Mouse (Mus musculus): ENCODE data around the gene Cdkal1. TPM values are rescaled to one million over a fixed set of nuclear protein-coding genes. Genes with fewer than 3 reads are reported as not detected.

The Cdkal1 gene
- polyA plus RNA-seq, 1 experiment: 0.55 TPM

DNA sequence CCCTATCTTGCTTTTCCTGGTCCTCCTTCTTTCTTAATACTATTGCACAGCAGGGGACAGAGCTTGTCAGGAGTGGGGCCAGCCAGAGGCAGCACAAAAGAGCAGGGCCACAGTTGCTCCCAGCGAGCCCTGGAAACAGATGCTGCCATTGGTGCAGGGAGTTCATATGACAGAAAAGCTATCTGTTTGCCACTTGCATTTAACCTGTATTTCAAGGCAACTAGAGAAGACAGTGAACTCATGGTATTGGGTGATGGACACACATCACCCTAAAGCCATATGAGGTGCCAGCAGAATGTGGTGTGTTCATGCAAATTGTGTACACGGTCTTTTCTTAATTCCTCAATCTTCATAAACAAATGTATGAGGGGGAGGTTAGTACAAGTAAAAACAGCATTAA lies 439.5 kb downstream of the Cdkal1 start:
- Histone ChIP-seq H3K27ac (ENCODE audit: insufficient read depth, low read depth, low read length) (no peak overlapping the region), H3K27me3 (ENCODE audit: control insufficient read depth, insufficient read depth, low read length) (no peaks in the 10 kb centered on the region), H3K36me3 (ENCODE audit: control insufficient read depth, insufficient read depth, low read length) (no peaks in the 10 kb centered on the region), H3K4me3 (ENCODE audit: low read depth, low read length) (no peak overlapping the region), H3K4me1 (ENCODE audit: control insufficient read depth, insufficient read depth, insufficient read length, low read length) (0 out of 2 replicates have a peak, but pooled peaks cover 2% of the 10 kb centered on the region)
- TF ChIP-seq CTCF (IDR thresholded peaks at IDR 0.05; ENCODE audit: extremely low read depth, insufficient read length, insufficient replicate concordance, low read depth, low read length): no peak
- TF ChIP-seq POLR2A (IDR thresholded peaks at IDR 0.05; ENCODE audit: low read depth, low read length): no peak
- WGBS: 87% methylated on average over 2 of the region's 2 CpGs

DNA sequence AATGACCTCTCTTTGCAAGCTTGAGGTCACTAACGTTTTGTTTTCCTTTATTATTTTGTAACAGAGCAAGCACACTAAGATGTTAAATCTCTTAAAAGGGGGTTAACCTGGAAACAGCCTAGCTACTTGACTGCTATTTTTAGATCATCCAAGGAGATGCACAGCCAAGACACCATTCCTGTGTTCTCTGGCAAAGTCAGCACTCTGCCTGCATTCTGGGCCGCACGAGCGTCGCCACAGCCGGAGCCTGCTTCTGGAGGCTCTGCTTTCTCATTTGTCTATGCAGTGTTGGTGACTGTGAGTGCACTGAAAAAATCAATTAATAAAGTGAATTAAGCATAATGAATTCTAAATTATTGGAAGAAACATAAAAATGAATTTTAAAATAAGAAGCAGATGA lies 440.6 kb downstream of the Cdkal1 start:
- no peaks in the 10 kb centered on the region for H3K36me3 ChIP-seq (ENCODE audit: control insufficient read depth, insufficient read depth, low read length)
- 0 out of 2 replicates have a peak, but pooled peaks cover 2% of the 10 kb centered on the region for H3K4me1 ChIP-seq (ENCODE audit: control insufficient read depth, insufficient read depth, insufficient read length, low read length)
- H3K4me3 ChIP-seq (ENCODE audit: low read depth, low read length): no peak overlapping the region
- 88% methylated on average over 6 of the region's 6 CpGs for WGBS
- TF ChIP-seq POLR2A (IDR thresholded peaks at IDR 0.05; ENCODE audit: low read depth, low read length) (no peak), CTCF (IDR thresholded peaks at IDR 0.05; ENCODE audit: extremely low read depth, insufficient read length, insufficient replicate concordance, low read depth, low read length) (no peak)
- H3K27me3 ChIP-seq (ENCODE audit: control insufficient read depth, insufficient read depth, low read length): no peaks in the 10 kb centered on the region
- no peak overlapping the region for H3K27ac ChIP-seq (ENCODE audit: insufficient read depth, low read depth, low read length)

DNA sequence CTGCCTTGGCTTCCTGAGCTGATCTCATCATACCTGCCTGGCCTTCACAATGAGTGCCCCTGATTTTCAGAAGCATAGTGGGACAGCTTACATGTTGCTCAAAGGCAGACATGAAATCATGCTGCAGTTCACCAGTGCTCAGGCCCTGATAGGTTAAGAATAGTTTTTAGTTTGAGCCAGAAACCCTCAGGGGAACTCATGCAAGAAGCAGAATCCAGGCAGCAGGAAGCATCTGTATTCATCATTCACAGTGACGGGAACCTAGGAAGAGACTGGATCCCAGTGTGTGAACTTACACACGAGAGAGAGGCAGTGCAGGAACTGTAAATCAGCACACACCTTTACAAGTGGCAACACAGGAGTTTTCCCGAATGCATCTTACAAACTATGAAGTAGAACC lies 441.0 kb downstream of the Cdkal1 start:
- TF ChIP-seq CTCF (IDR thresholded peaks at IDR 0.05; ENCODE audit: extremely low read depth, insufficient read length, insufficient replicate concordance, low read depth, low read length) (no peak), POLR2A (IDR thresholded peaks at IDR 0.05; ENCODE audit: low read depth, low read length) (no peak)

DNA sequence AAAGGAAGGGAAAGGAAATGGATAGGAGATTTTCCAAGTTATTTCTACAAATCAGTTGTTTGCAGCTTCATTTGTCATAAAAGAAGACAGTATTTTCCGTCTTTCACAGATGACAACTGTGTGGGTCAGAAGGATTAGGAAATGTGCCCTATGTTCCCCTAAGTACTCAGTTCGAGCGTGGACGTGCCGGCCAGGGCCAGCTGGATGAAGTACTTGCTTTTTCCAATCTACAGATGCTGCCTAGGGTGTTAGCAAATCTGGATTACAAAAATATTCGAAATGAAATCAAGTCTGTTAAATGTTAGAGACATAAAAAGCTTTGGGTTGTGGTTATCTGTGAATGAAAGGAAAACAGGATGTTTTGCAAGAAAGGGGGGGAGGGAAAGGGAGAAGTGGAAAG lies 444.3 kb downstream of the Cdkal1 start:
- 89% methylated on average over 6 of the region's 6 CpGs for WGBS
- no peaks in the 10 kb centered on the region for H3K36me3 ChIP-seq (ENCODE audit: control insufficient read depth, insufficient read depth, low read length)
- TF ChIP-seq CTCF (IDR thresholded peaks at IDR 0.05; ENCODE audit: extremely low read depth, insufficient read length, insufficient replicate concordance, low read depth, low read length) (no peak), POLR2A (IDR thresholded peaks at IDR 0.05; ENCODE audit: low read depth, low read length) (no peak)
- H3K4me3 ChIP-seq (ENCODE audit: low read depth, low read length): no peak overlapping the region
- no peaks in the 10 kb centered on the region for H3K27me3 ChIP-seq (ENCODE audit: control insufficient read depth, insufficient read depth, low read length)
- H3K4me1 ChIP-seq (ENCODE audit: control insufficient read depth, insufficient read depth, insufficient read length, low read length): 0 out of 2 replicates have a peak, but pooled peaks cover 2% of the 10 kb centered on the region
- H3K27ac ChIP-seq (ENCODE audit: insufficient read depth, low read depth, low read length): no peak overlapping the region

More for the DNA sequence above, 441.0 kb downstream of the Cdkal1 start:
- H3K4me3 ChIP-seq (ENCODE audit: low read depth, low read length): no peak overlapping the region
- no peak overlapping the region for H3K27ac ChIP-seq (ENCODE audit: insufficient read depth, low read depth, low read length)
- H3K36me3 ChIP-seq (ENCODE audit: control insufficient read depth, insufficient read depth, low read length): no peaks in the 10 kb centered on the region
- 73% methylated on average over 3 of the region's 3 CpGs for WGBS
- no peaks in the 10 kb centered on the region for H3K27me3 ChIP-seq (ENCODE audit: control insufficient read depth, insufficient read depth, low read length)
- 0 out of 2 replicates have a peak, but pooled peaks cover 2% of the 10 kb centered on the region for H3K4me1 ChIP-seq (ENCODE audit: control insufficient read depth, insufficient read depth, insufficient read length, low read length)

DNA sequence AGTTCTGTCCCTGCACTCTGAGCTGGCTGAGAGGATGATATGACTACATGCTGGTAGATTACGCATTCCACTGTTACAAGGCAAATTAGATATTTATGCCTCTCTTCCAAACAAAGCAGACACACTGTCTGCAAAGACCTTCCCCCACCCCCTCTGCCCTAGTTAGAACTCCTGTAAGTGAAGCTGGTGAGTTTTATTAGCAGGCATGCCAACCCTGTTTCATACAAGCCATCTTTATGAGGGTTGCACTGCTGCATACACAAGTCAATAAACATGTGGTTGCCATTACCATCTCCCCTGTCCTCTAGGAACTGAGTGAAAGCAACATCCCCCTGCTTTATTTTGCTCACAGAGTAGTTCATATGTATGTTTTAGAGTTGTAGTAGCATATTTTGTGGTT lies 447.9 kb downstream of the Cdkal1 start:
- Histone ChIP-seq H3K4me1 (ENCODE audit: control insufficient read depth, insufficient read depth, insufficient read length, low read length) (0 out of 2 replicates have a peak, but pooled peaks cover 2% of the 10 kb centered on the region), H3K4me3 (ENCODE audit: low read depth, low read length) (no peak overlapping the region), H3K27me3 (ENCODE audit: control insufficient read depth, insufficient read depth, low read length) (no peaks in the 10 kb centered on the region), H3K36me3 (ENCODE audit: control insufficient read depth, insufficient read depth, low read length) (no peaks in the 10 kb centered on the region), H3K27ac (ENCODE audit: insufficient read depth, low read depth, low read length) (no peak overlapping the region)
- WGBS: 88% methylated on average over 1 of the region's 1 CpGs
- TF ChIP-seq CTCF (IDR thresholded peaks at IDR 0.05; ENCODE audit: extremely low read depth, insufficient read length, insufficient replicate concordance, low read depth, low read length) (no peak), POLR2A (IDR thresholded peaks at IDR 0.05; ENCODE audit: low read depth, low read length) (no peak)

DNA sequence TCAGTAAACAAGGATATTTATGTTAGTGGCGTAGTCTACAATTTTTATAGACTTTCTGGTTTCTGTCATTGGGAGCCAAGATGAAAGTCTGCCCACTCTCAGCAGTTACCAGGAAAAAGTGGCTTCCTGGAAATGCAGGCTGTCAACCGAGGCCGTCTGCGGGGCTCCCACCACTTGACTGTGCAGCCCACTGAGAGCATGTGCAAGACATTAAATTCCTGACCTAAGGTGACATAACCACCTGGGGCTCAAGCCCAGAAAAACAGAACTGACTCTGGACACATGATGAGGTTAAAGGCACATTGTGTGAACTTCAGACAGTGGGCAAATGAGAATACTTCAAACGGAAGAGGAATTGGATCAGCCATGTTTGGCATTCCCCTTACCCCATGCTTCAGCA lies 450.2 kb downstream of the Cdkal1 start:
- TF ChIP-seq POLR2A (IDR thresholded peaks at IDR 0.05; ENCODE audit: low read depth, low read length) (no peak), CTCF (IDR thresholded peaks at IDR 0.05; ENCODE audit: extremely low read depth, insufficient read length, insufficient replicate concordance, low read depth, low read length) (no peak)
- H3K27me3 ChIP-seq (ENCODE audit: control insufficient read depth, insufficient read depth, low read length): no peaks in the 10 kb centered on the region
- WGBS: 84% methylated on average over 5 of the region's 5 CpGs

DNA sequence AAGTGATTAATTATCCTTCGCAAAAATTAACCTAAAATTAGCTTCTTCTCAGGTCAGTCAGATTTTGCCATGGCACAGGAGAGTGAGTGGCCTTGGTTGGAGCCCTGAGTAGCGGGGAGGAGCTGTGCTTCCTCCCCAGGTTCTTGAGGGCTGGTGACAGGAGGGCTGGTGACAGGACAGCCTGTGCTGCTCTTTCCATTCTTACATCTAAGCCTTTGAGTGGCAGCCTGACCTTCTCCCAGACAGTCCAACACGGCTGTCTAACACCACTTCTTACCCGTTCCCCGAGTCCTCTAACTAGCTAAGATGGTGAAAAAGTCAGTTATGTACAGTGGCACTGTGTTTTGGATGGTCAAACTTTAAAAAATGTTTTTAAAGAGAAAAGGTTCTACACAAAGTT lies 452.3 kb downstream of the Cdkal1 start:
- Histone ChIP-seq H3K27ac (ENCODE audit: insufficient read depth, low read depth, low read length) (no peak overlapping the region), H3K27me3 (ENCODE audit: control insufficient read depth, insufficient read depth, low read length) (no peaks in the 10 kb centered on the region), H3K4me3 (ENCODE audit: low read depth, low read length) (no peak overlapping the region), H3K4me1 (ENCODE audit: control insufficient read depth, insufficient read depth, insufficient read length, low read length) (no peaks in the 10 kb centered on the region), H3K36me3 (ENCODE audit: control insufficient read depth, insufficient read depth, low read length) (no peaks in the 10 kb centered on the region)
- TF ChIP-seq CTCF (IDR thresholded peaks at IDR 0.05; ENCODE audit: extremely low read depth, insufficient read length, insufficient replicate concordance, low read depth, low read length) (no peak), POLR2A (IDR thresholded peaks at IDR 0.05; ENCODE audit: low read depth, low read length) (no peak)
- WGBS: 93% methylated on average over 5 of the region's 5 CpGs

More for the DNA sequence above, 450.2 kb downstream of the Cdkal1 start:
- no peak overlapping the region for H3K27ac ChIP-seq (ENCODE audit: insufficient read depth, low read depth, low read length)
- no peaks in the 10 kb centered on the region for H3K4me1 ChIP-seq (ENCODE audit: control insufficient read depth, insufficient read depth, insufficient read length, low read length)
- H3K4me3 ChIP-seq (ENCODE audit: low read depth, low read length): no peak overlapping the region
- H3K36me3 ChIP-seq (ENCODE audit: control insufficient read depth, insufficient read depth, low read length): no peaks in the 10 kb centered on the region

Measured in small intestine, adult 2 months (tissue).